Mouse (Mus musculus): ENCODE measurements at regions not wholly inside any gene's neighbourhood (a gene's known extent, or its start where the extent isn't known, plus 50 kb on each side); places are given as distances from the start of the nearest gene placed in this dataset.

DNA sequence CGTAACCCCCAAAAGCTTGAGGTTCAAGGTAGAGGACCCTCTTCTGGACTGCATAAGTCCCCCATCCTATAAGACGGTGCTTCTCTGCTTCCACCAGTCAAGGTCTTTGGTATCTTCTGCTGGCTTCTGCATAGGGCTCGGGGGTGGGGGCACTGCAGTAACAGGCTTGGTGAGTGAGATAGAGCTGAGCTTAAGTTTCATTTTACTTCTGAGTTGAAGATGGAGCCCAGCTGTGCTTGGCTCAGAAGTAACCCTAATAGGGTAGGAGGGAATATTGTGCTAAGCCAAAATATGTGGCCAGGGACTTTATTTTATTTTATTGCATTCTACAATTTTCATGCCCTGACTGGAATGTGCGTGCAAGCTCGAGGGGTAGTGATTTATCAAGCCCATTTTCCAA, 268.8 kb upstream of the Rbfox1 start:
- TF ChIP-seq BHLHE40 (IDR thresholded peaks at IDR 0.05; ENCODE audit: borderline replicate concordance, low read depth, low read length), result no peak
- no peak for TF ChIP-seq CTCF (IDR thresholded peaks at IDR 0.05 in 2 of 3, conservative IDR thresholded peaks at IDR 0.05 in 1 of 3; ENCODE audit: control insufficient read depth in 1 of 3, insufficient read depth in 1 of 3, low read depth in 2 of 3, low read length in 3 of 3, poor library complexity in 1 of 3, severe bottlenecking in 1 of 3)
- no peak for TF ChIP-seq GATA1 (IDR thresholded peaks at IDR 0.05; ENCODE audit: low read depth, low read length)
- TF ChIP-seq GABPA (IDR thresholded peaks at IDR 0.05; ENCODE audit: low read depth, low read length), result no peak
- no peak for TF ChIP-seq ETS1 (IDR thresholded peaks at IDR 0.05; ENCODE audit: low read depth, low read length)
